Mouse (Mus musculus) mesoderm, embryonic 11.5 days (tissue): ENCODE measurements around the gene Rbfox3.

ENCODE experiments used
- DNase-seq: peaks from one replicate; pipeline ENCODE4 v3.0.0-alpha.2; 2012; ENCODE audit warnings: low read depth, low spot score

The Rbfox3 gene

GRCm38 (mm10) chr11:118671216-118671615, 240.2 kb downstream of the Rbfox3 start:
- no peak for DNase-seq

GRCm38 (mm10) chr11:118669820-118670219, 241.6 kb downstream of the Rbfox3 start:
- no peak for DNase-seq

- no peak for DNase-seq
Observed at GRCm38 (mm10) chr11:118668351-118668750, 243.0 kb downstream of the Rbfox3 start.

- DNase-seq = no peak
Observed at GRCm38 (mm10) chr11:118667946-118668345, 243.5 kb downstream of the Rbfox3 start.

GRCm38 (mm10) chr11:118666172-118666571, 245.2 kb downstream of the Rbfox3 start:
- no peak for DNase-seq

- DNase-seq = no peak
Observed at GRCm38 (mm10) chr11:118663305-118663704, 248.1 kb downstream of the Rbfox3 start.

GRCm38 (mm10) chr11:118659305-118659704, 252.1 kb downstream of the Rbfox3 start:
- peak; percentile 91 for DNase-seq

- DNase-seq = no peak
Observed at GRCm38 (mm10) chr11:118655833-118656232, 255.6 kb downstream of the Rbfox3 start.

- DNase-seq = no peak
Observed at GRCm38 (mm10) chr11:118653521-118654318, 257.7 kb downstream of the Rbfox3 start.

GRCm38 (mm10) chr11:118652401-118653240, 258.8 kb downstream of the Rbfox3 start:
- no peak for DNase-seq

- peak; percentile 31 for DNase-seq
Observed at GRCm38 (mm10) chr11:118648369-118648768, 263.0 kb downstream of the Rbfox3 start.

- DNase-seq = no peak
Observed at GRCm38 (mm10) chr11:118646864-118647263, 264.5 kb downstream of the Rbfox3 start.

- DNase-seq = no peak
Observed at GRCm38 (mm10) chr11:118645158-118645557, 266.2 kb downstream of the Rbfox3 start.

- DNase-seq = no peak
Observed at GRCm38 (mm10) chr11:118640706-118641105, 270.7 kb downstream of the Rbfox3 start.

- DNase-seq = no peak
Observed at GRCm38 (mm10) chr11:118637718-118638117, 273.7 kb downstream of the Rbfox3 start.

GRCm38 (mm10) chr11:118634647-118635046, 276.8 kb downstream of the Rbfox3 start:
- peak; percentile 42 for DNase-seq

- no peak for DNase-seq
Observed at GRCm38 (mm10) chr11:118629718-118630117, 281.7 kb downstream of the Rbfox3 start.

GRCm38 (mm10) chr11:118627541-118627940, 283.9 kb downstream of the Rbfox3 start:
- no peak for DNase-seq

GRCm38 (mm10) chr11:118620869-118621268, 290.5 kb downstream of the Rbfox3 start:
- no peak for DNase-seq

GRCm38 (mm10) chr11:118614126-118614525, 297.3 kb downstream of the Rbfox3 start:
- DNase-seq = no peak

GRCm38 (mm10) chr11:118610128-118610527, 301.3 kb downstream of the Rbfox3 start:
- DNase-seq = no peak

GRCm38 (mm10) chr11:118609236-118610000, 302.0 kb downstream of the Rbfox3 start:
- DNase-seq = no peak
